Mouse (Mus musculus) kidney, embryonic 16.5 days (tissue): ENCODE data around the gene Usp9x. TPM values are rescaled to one million over a fixed set of nuclear protein-coding genes. Genes with fewer than 3 reads are reported as not detected.

Experiments
- ATAC-seq: fragments of 200-750 bp; cut with Nextera tagmentation; 2 replicates; pipeline ENCODE4 v1.8.0; 2017; ENCODE audit warnings: moderate TSS enrichment; ENCODE audit not compliant: low FRiP score, low TSS enrichment
- H3K27ac ChIP-seq: fragments of 300-500 bp; sonication (generic); 2 replicates; pipeline ENCODE4 v1.5.1; 2014; ENCODE audit warnings: low read length
- H3K27me3 ChIP-seq: fragments of 300-500 bp; sonication (generic); 2 replicates; pipeline ENCODE4 v1.6.1; 2014; ENCODE audit warnings: low read length, control low read depth, mixed read lengths; ENCODE audit not compliant: insufficient read depth
- H3K36me3 ChIP-seq: fragments of 300-500 bp; sonication (generic); 2 replicates; pipeline ENCODE4 v1.6.1; 2014; ENCODE audit warnings: low read length, control low read depth, mixed read lengths; ENCODE audit not compliant: insufficient read depth
- H3K4me1 ChIP-seq: fragments of 300-500 bp; sonication (generic); 2 replicates; pipeline ENCODE4 v1.6.1; 2014; ENCODE audit warnings: low read length, control low read depth, mixed read lengths; ENCODE audit not compliant: insufficient read depth
- H3K4me2 ChIP-seq: fragments of 300-500 bp; sonication (generic); replicated peaks from 2 replicates; pipeline ENCODE4 v1.6.1; 2014; ENCODE audit warnings: low read depth, low read length
- H3K4me3 ChIP-seq: fragments of 300-500 bp; sonication (generic); 2 replicates; pipeline ENCODE4 v1.5.1; 2014; ENCODE audit warnings: mild to moderate bottlenecking, low read length
- H3K9ac ChIP-seq: fragments of 300-500 bp; sonication (generic); replicated peaks from 2 replicates; pipeline ENCODE4 v1.6.1; 2014; ENCODE audit warnings: low read length
- H3K9me3 ChIP-seq: fragments of 300-500 bp; sonication (generic); 2 replicates; pipeline ENCODE4 v1.6.1; 2016; ENCODE audit warnings: low read length, control low read depth
- WGBS: fragments of 180-500 bp; shearing (Covaris S2); extraction: QIAGEN DNeasy Blood & Tissue Kit; methylation state at CpG from one replicate; pipeline ENCODE4 v1.1.7; 2014; 5-methylcytosine and 5-hydroxymethylcytosine counted together
- polyA plus RNA-seq: library from polyadenylated mRNA; unstranded; fragments of >200 nt; fragmentation: Nextera tagmentation; extraction: Ambion mirVana; gene quantifications from 2 replicates; pipeline ENCODE4 v1.2.1, GENCODE M21; 2015

Usp9x gene
- polyA plus RNA-seq = 28.5 and 31.3 TPM in 2 replicates

GRCm38 (mm10) chrX:13071241-13071775, at the start of gene Usp9x:
Gene Usp9x (plus strand): TSS chrX:13071498.
- 21% methylated on average over 31 of the region's 36 CpGs for WGBS
- ATAC-seq = peak; percentile 94
- H3K9me3 ChIP-seq = 0 out of 2 replicates have a peak, but pooled peaks cover 4% of the 10 kb centered on the region

GRCm38 (mm10) chrX:13022547-13023310, 48.6 kb upstream of the Usp9x start:
- no peak overlapping the region for H3K27ac ChIP-seq
- H3K9me3 ChIP-seq = no peaks in the 10 kb centered on the region
- H3K36me3 ChIP-seq = no peaks in the 10 kb centered on the region
- no peak overlapping the region for H3K4me3 ChIP-seq
- H3K4me1 ChIP-seq = no peaks in the 10 kb centered on the region
- WGBS = 81% methylated on average over 5 of the region's 5 CpGs
- H3K9ac ChIP-seq = no peak overlapping the region
- no peak for ATAC-seq
- peaks cover 3% of the 10 kb centered on the region; the same call in 1 of the 2 replicates for H3K27me3 ChIP-seq
- H3K4me2 ChIP-seq = no peak overlapping the region

More at GRCm38 (mm10) chrX:13071241-13071775, at the start of gene Usp9x:
- Histone ChIP-seq H3K4me2 (peak within 1 kb of the TSS; percentile 50), H3K27ac (peak within 1 kb of the TSS; percentile 94), H3K27me3 (peaks cover 4% of the 10 kb centered on the region), H3K9ac (peak within 1 kb of the TSS; percentile 85), H3K4me3 (peak within 1 kb of the TSS; percentile 74), H3K36me3 (no peaks in the 10 kb centered on the region), H3K4me1 (0 out of 2 replicates have a peak, but pooled peaks cover 2% of the 10 kb centered on the region)

GRCm38 (mm10) chrX:13024539-13025202, 46.6 kb upstream of the Usp9x start:
- Histone ChIP-seq H3K9me3 (no peaks in the 10 kb centered on the region), H3K4me1 (no peaks in the 10 kb centered on the region), H3K27ac (no peak overlapping the region), H3K4me3 (no peak overlapping the region), H3K27me3 (peaks cover 3% of the 10 kb centered on the region; the same call in 1 of the 2 replicates), H3K4me2 (no peak overlapping the region), H3K9ac (no peak overlapping the region), H3K36me3 (no peaks in the 10 kb centered on the region)
- 50% methylated on average over 1 of the region's 1 CpGs for WGBS
- no peak for ATAC-seq

GRCm38 (mm10) chrX:13025286-13025685, 46.0 kb upstream of the Usp9x start:
- Histone ChIP-seq H3K9me3 (no peaks in the 10 kb centered on the region), H3K27me3 (peaks cover 3% of the 10 kb centered on the region; the same call in 1 of the 2 replicates), H3K4me2 (no peak overlapping the region), H3K4me1 (no peaks in the 10 kb centered on the region), H3K9ac (no peak overlapping the region), H3K27ac (no peak overlapping the region), H3K36me3 (no peaks in the 10 kb centered on the region), H3K4me3 (no peak overlapping the region)
- WGBS = 83% methylated on average over 8 of the region's 8 CpGs
- no peak for ATAC-seq

- Histone ChIP-seq H3K36me3 (no peaks in the 10 kb centered on the region), H3K4me3 (no peak overlapping the region), H3K9me3 (no peaks in the 10 kb centered on the region), H3K27ac (no peak overlapping the region), H3K9ac (no peak overlapping the region), H3K27me3 (peaks cover 3% of the 10 kb centered on the region; the same call in 1 of the 2 replicates), H3K4me1 (no peaks in the 10 kb centered on the region), H3K4me2 (no peak overlapping the region)
- ATAC-seq = no peak
- 84% methylated on average over 4 of the region's 4 CpGs for WGBS
Measured at GRCm38 (mm10) chrX:13028156-13028555, 43.1 kb upstream of the Usp9x start.

- peaks cover 5% of the 10 kb centered on the region; the same call in 1 of the 2 replicates for H3K27me3 ChIP-seq
- no peak overlapping the region for H3K27ac ChIP-seq
- H3K4me2 ChIP-seq = no peak overlapping the region
- H3K4me1 ChIP-seq = no peaks in the 10 kb centered on the region
- 91% methylated on average over 6 of the region's 6 CpGs for WGBS
- ATAC-seq = no peak
- H3K9ac ChIP-seq = no peak overlapping the region
- no peak overlapping the region for H3K4me3 ChIP-seq
- H3K9me3 ChIP-seq = no peaks in the 10 kb centered on the region
- H3K36me3 ChIP-seq = no peaks in the 10 kb centered on the region
Measured at GRCm38 (mm10) chrX:13029996-13030395, 41.3 kb upstream of the Usp9x start.

- Histone ChIP-seq H3K9me3 (no peaks in the 10 kb centered on the region), H3K4me1 (no peaks in the 10 kb centered on the region), H3K27ac (no peak overlapping the region), H3K27me3 (peaks cover 14% of the 10 kb centered on the region; the same call in 1 of the 2 replicates), H3K4me3 (no peak overlapping the region), H3K36me3 (no peaks in the 10 kb centered on the region), H3K4me2 (no peak overlapping the region), H3K9ac (no peak overlapping the region)
- WGBS = 87% methylated on average over 4 of the region's 4 CpGs
- ATAC-seq = no peak
Measured at GRCm38 (mm10) chrX:13037085-13037484, 34.2 kb upstream of the Usp9x start.

GRCm38 (mm10) chrX:13039211-13039610, 32.1 kb upstream of the Usp9x start:
- Histone ChIP-seq H3K4me2 (no peak overlapping the region), H3K27ac (no peak overlapping the region), H3K4me3 (no peak overlapping the region), H3K27me3 (peaks cover 14% of the 10 kb centered on the region; the same call in 1 of the 2 replicates), H3K4me1 (no peaks in the 10 kb centered on the region), H3K9me3 (no peaks in the 10 kb centered on the region), H3K9ac (no peak overlapping the region), H3K36me3 (no peaks in the 10 kb centered on the region)
- 54% methylated on average over 3 of the region's 3 CpGs for WGBS
- ATAC-seq = no peak

- Histone ChIP-seq H3K9ac (no peak overlapping the region), H3K27me3 (peaks cover 13% of the 10 kb centered on the region; the same call in 1 of the 2 replicates), H3K9me3 (no peaks in the 10 kb centered on the region), H3K27ac (no peak overlapping the region), H3K4me2 (no peak overlapping the region), H3K4me1 (no peaks in the 10 kb centered on the region), H3K36me3 (no peaks in the 10 kb centered on the region), H3K4me3 (no peak overlapping the region)
- ATAC-seq = no peak
- WGBS = 64% methylated on average over 1 of the region's 1 CpGs
Measured at GRCm38 (mm10) chrX:13040391-13040790, 30.9 kb upstream of the Usp9x start.
